Mouse (Mus musculus): ENCODE results near the gene Nhlrc2. TPM values are rescaled to one million over a fixed set of nuclear protein-coding genes. Genes with fewer than 3 reads are reported as not detected.
"Not testable (repeated sequence)": the region's sequence is repeated elsewhere in the genome, so short reads cannot be mapped to it uniquely, and the experiment has no call there.

Nhlrc2 gene
- 9.7 and 11.7 TPM in 2 replicates for polyA plus RNA-seq (2014; fragmentation: Nextera tagmentation; extraction: Ambion mirVana)

DNA sequence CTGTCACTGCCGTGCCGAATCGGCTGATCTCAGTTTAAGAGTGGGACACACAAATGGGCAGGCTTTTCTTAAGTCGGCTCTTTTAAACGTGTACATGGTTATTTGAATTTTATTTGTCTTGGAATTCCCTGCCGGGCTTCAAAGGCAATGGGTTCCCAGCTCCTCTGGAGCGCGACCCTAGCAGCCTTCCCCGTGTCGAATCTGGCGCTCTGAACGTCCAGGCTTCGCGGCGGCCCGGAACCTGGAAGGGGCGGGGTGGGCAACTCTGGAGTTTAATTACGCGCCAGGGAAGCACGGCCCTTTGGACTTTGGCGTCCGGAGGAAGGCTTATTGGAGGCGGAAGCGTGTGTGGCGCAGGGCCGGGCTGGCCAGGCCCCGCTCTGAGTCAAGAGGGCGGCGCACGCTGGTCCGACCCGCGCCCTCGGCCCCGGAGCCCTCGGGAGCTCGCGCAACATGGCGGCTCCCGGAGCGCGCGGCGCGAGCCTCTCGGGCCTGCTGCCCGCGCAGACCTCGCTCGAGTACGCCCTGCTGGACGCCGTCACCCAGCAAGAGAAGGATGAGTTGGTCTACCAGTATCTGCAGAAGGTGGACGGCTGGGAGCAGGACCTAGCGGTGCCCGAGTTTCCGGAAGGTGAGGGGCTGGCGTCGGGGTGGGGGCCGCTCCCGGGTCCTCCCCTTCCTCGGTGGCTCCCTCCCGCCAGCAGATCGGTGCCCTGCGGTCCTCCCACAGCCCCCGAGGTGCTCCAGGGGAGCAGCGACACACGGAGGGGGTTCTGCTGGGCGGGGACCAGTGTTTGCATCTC, at the start of gene Nhlrc2:
Gene Nhlrc2, plus strand, starts transcription at position 32 of the 803 bp plus-strand sequence.
- Histone ChIP-seq H3K4me1 (ENCODE audit: control insufficient read depth, insufficient read depth, low read length) (peaks cover 19% of the 10 kb centered on the region), H3K4me2 (ENCODE audit: low read length) (peak within 1 kb of the TSS; percentile 80), H3K4me3 (ENCODE audit: low read depth, low read length) (peak within 1 kb of the TSS; percentile 95), H3K36me3 (ENCODE audit: control insufficient read depth, insufficient read depth, low read length) (peaks cover 26% of the 10 kb centered on the region), H3K27me3 (replicated peaks; ENCODE audit: control insufficient read depth, insufficient read depth, low read length) (no peaks in the 10 kb centered on the region), H3K9ac (ENCODE audit: low read length) (peak within 1 kb of the TSS; percentile 98), H3K9me3 (replicated peaks; ENCODE audit: control insufficient read depth, low read length) (no peaks in the 10 kb centered on the region), H3K27ac (ENCODE audit: low read depth, low read length) (peak within 1 kb of the TSS; percentile 92)
- ATAC-seq (peak; percentile 89), DNase-seq (ENCODE audit: low spot score) (peak; percentile 86)
- WGBS = under 1% methylated on average over 67 of the region's 69 CpGs

DNA sequence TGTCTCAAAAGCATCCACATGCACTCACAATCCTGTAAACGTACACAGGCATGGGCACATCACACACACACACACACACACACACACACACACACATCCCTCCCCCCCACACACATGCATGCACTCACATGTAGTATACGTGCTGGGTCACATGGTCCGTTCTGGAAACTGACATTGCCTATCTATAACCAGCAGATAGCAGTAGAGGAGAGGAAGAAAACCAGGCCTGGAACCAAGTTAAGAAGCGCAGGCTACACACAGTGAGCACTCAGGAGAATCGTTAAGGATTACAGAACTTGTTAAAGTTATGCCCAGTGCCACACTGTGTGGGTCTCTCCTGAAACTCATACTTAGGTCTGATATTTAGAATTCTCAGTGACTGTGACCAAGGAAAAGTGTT, 45.0 kb upstream of the Nhlrc2 start:
- no CpG with 5 or more reads among the region's 5 CpGs for WGBS
- H3K36me3 ChIP-seq (ENCODE audit: control insufficient read depth, insufficient read depth, low read length); H3K4me3 ChIP-seq (ENCODE audit: low read depth, low read length); H3K27ac ChIP-seq (ENCODE audit: low read depth, low read length); H3K9ac ChIP-seq (ENCODE audit: low read length); DNase-seq (ENCODE audit: low spot score); H3K9me3 ChIP-seq (replicated peaks; ENCODE audit: control insufficient read depth, low read length); ATAC-seq; H3K4me1 ChIP-seq (ENCODE audit: control insufficient read depth, insufficient read depth, low read length); H3K4me2 ChIP-seq (ENCODE audit: low read length); H3K27me3 ChIP-seq (replicated peaks; ENCODE audit: control insufficient read depth, insufficient read depth, low read length): not testable (repeated sequence)

GRCm38 (mm10) chr19:56503525-56503924, 44.5 kb upstream of the Nhlrc2 start:
- not testable (repeated sequence) for H3K9me3 ChIP-seq (replicated peaks; ENCODE audit: control insufficient read depth, low read length); H3K4me3 ChIP-seq (ENCODE audit: low read depth, low read length); H3K4me2 ChIP-seq (ENCODE audit: low read length); H3K27ac ChIP-seq (ENCODE audit: low read depth, low read length); ATAC-seq; H3K36me3 ChIP-seq (ENCODE audit: control insufficient read depth, insufficient read depth, low read length); H3K9ac ChIP-seq (ENCODE audit: low read length); H3K4me1 ChIP-seq (ENCODE audit: control insufficient read depth, insufficient read depth, low read length); DNase-seq (ENCODE audit: low spot score); H3K27me3 ChIP-seq (replicated peaks; ENCODE audit: control insufficient read depth, insufficient read depth, low read length)
- no CpG with 5 or more reads among the region's 5 CpGs for WGBS

DNA sequence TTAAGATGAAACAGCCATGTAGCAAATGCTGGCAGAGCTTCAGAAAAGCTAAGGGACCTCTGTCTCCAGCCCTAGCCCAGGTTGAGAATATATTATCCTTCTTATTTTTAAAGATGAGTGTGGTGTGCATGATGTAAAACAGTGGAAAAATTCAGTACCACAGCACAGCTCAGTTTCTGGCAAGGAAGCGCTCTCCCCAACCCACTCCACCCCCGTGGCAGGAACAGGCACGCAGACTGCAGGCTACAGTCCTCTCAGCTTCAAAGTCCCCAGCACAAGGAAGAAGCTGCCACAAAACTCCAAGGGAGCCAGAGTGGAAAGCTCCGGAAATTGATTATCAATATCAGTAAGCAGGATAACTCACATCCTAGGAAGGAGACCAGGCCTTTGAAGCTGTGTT, 36.9 kb upstream of the Nhlrc2 start:
- H3K4me1 ChIP-seq (ENCODE audit: control insufficient read depth, insufficient read depth, low read length); H3K27me3 ChIP-seq (replicated peaks; ENCODE audit: control insufficient read depth, insufficient read depth, low read length); H3K27ac ChIP-seq (ENCODE audit: low read depth, low read length); H3K4me3 ChIP-seq (ENCODE audit: low read depth, low read length); H3K36me3 ChIP-seq (ENCODE audit: control insufficient read depth, insufficient read depth, low read length); H3K9ac ChIP-seq (ENCODE audit: low read length); H3K9me3 ChIP-seq (replicated peaks; ENCODE audit: control insufficient read depth, low read length); ATAC-seq; H3K4me2 ChIP-seq (ENCODE audit: low read length); DNase-seq (ENCODE audit: low spot score): not testable (repeated sequence)
- WGBS = no CpG with 5 or more reads among the region's 4 CpGs

- not testable (repeated sequence) for H3K4me3 ChIP-seq (ENCODE audit: low read depth, low read length); H3K4me1 ChIP-seq (ENCODE audit: control insufficient read depth, insufficient read depth, low read length); H3K36me3 ChIP-seq (ENCODE audit: control insufficient read depth, insufficient read depth, low read length); ATAC-seq; H3K9ac ChIP-seq (ENCODE audit: low read length); H3K9me3 ChIP-seq (replicated peaks; ENCODE audit: control insufficient read depth, low read length); DNase-seq (ENCODE audit: low spot score); H3K27me3 ChIP-seq (replicated peaks; ENCODE audit: control insufficient read depth, insufficient read depth, low read length); H3K4me2 ChIP-seq (ENCODE audit: low read length); H3K27ac ChIP-seq (ENCODE audit: low read depth, low read length)
- no CpG with 5 or more reads among the region's 2 CpGs for WGBS
Observed at GRCm38 (mm10) chr19:56513527-56513926, 34.5 kb upstream of the Nhlrc2 start.

GRCm38 (mm10) chr19:56519408-56519807, 28.7 kb upstream of the Nhlrc2 start:
- not testable (repeated sequence) for H3K9me3 ChIP-seq (replicated peaks; ENCODE audit: control insufficient read depth, low read length); H3K4me2 ChIP-seq (ENCODE audit: low read length); H3K4me3 ChIP-seq (ENCODE audit: low read depth, low read length); H3K9ac ChIP-seq (ENCODE audit: low read length); ATAC-seq; H3K27ac ChIP-seq (ENCODE audit: low read depth, low read length); DNase-seq (ENCODE audit: low spot score); H3K4me1 ChIP-seq (ENCODE audit: control insufficient read depth, insufficient read depth, low read length); H3K27me3 ChIP-seq (replicated peaks; ENCODE audit: control insufficient read depth, insufficient read depth, low read length); H3K36me3 ChIP-seq (ENCODE audit: control insufficient read depth, insufficient read depth, low read length)
- no CpG with 5 or more reads among the region's 7 CpGs for WGBS

DNA sequence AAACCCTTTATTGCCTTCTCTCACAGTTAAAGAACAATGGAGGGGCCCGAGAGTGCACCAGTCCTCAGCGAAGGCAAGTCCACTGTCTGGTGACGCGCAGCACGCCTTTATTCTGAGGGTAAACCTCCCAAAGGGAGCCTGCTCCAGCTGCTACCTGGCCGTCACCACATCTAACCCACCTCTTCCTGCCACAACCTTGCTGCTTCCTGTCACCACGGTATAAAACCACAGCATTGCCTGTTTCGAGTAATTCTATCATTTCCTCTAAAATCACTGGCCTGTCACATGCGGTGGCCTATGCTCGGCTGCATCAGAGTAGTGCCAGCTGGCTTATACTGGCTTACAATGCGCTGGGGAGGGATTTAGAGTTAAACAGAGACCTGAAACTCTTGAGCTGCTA, 17.5 kb upstream of the Nhlrc2 start:
- ATAC-seq; H3K9ac ChIP-seq (ENCODE audit: low read length); H3K36me3 ChIP-seq (ENCODE audit: control insufficient read depth, insufficient read depth, low read length); H3K4me3 ChIP-seq (ENCODE audit: low read depth, low read length); H3K4me2 ChIP-seq (ENCODE audit: low read length); H3K4me1 ChIP-seq (ENCODE audit: control insufficient read depth, insufficient read depth, low read length); H3K9me3 ChIP-seq (replicated peaks; ENCODE audit: control insufficient read depth, low read length); DNase-seq (ENCODE audit: low spot score); H3K27me3 ChIP-seq (replicated peaks; ENCODE audit: control insufficient read depth, insufficient read depth, low read length); H3K27ac ChIP-seq (ENCODE audit: low read depth, low read length): not testable (repeated sequence)
- no CpG with 5 or more reads among the region's 11 CpGs for WGBS

- DNase-seq (ENCODE audit: low spot score) (no peak), ATAC-seq (no peak)
- Histone ChIP-seq H3K27ac (ENCODE audit: low read depth, low read length) (no peak overlapping the region), H3K27me3 (replicated peaks; ENCODE audit: control insufficient read depth, insufficient read depth, low read length) (no peaks in the 10 kb centered on the region), H3K9me3 (replicated peaks; ENCODE audit: control insufficient read depth, low read length) (no peaks in the 10 kb centered on the region), H3K4me3 (ENCODE audit: low read depth, low read length) (no peak overlapping the region), H3K36me3 (ENCODE audit: control insufficient read depth, insufficient read depth, low read length) (0 out of 2 replicates have a peak, but pooled peaks cover 8% of the 10 kb centered on the region), H3K4me2 (ENCODE audit: low read length) (no peak overlapping the region), H3K9ac (ENCODE audit: low read length) (no peak overlapping the region), H3K4me1 (ENCODE audit: control insufficient read depth, insufficient read depth, low read length) (no peaks in the 10 kb centered on the region)
- WGBS = 94% methylated on average over 12 of the region's 12 CpGs
Observed at GRCm38 (mm10) chr19:56531251-56531650, 16.8 kb upstream of the Nhlrc2 start.

GRCm38 (mm10) chr19:56533291-56534071, 14.6 kb upstream of the Nhlrc2 start:
- no peak for ATAC-seq
- Histone ChIP-seq H3K4me3 (ENCODE audit: low read depth, low read length) (no peak overlapping the region), H3K27ac (ENCODE audit: low read depth, low read length) (no peak overlapping the region), H3K9me3 (replicated peaks; ENCODE audit: control insufficient read depth, low read length) (no peaks in the 10 kb centered on the region), H3K36me3 (ENCODE audit: control insufficient read depth, insufficient read depth, low read length) (0 out of 2 replicates have a peak, but pooled peaks cover 14% of the 10 kb centered on the region), H3K4me1 (ENCODE audit: control insufficient read depth, insufficient read depth, low read length) (no peaks in the 10 kb centered on the region), H3K9ac (ENCODE audit: low read length) (no peak overlapping the region), H3K27me3 (replicated peaks; ENCODE audit: control insufficient read depth, insufficient read depth, low read length) (no peaks in the 10 kb centered on the region), H3K4me2 (ENCODE audit: low read length) (no peak overlapping the region)
- DNase-seq (ENCODE audit: low spot score) = peak; percentile 7
- WGBS = 90% methylated on average over 14 of the region's 14 CpGs
